Mouse (Mus musculus) neural tube, embryonic 11.5 days (tissue): ENCODE measurements around the gene Alk. TPM values are rescaled to one million over a fixed set of nuclear protein-coding genes. Genes with fewer than 3 reads are reported as not detected.

Experiments used
- ATAC-seq: fragments of 200-750 bp; cut with Nextera tagmentation; 2 replicates; pipeline ENCODE4 v1.8.0; 2017; ENCODE audit warnings: moderate number of reproducible peaks, mild to moderate bottlenecking, moderate TSS enrichment, moderate library complexity; ENCODE audit not compliant: insufficient read depth, low FRiP score, low TSS enrichment
- DNase-seq: peaks from one replicate; pipeline ENCODE4 v3.0.0-alpha.2; 2015; ENCODE audit warnings: low spot score
- H3K27ac ChIP-seq: fragments of 300-500 bp; sonication (generic); 2 replicates; pipeline ENCODE4 v1.5.1; 2014; ENCODE audit warnings: low read depth, mild to moderate bottlenecking, low read length
- H3K27me3 ChIP-seq: fragments of 300-500 bp; sonication (generic); 2 replicates; pipeline ENCODE4 v1.6.1; 2014; ENCODE audit warnings: mild to moderate bottlenecking, low read length, mixed read lengths; ENCODE audit not compliant: control insufficient read depth, insufficient read depth
- H3K36me3 ChIP-seq: fragments of 300-500 bp; sonication (generic); 2 replicates; pipeline ENCODE4 v1.6.1; 2014; ENCODE audit warnings: mild to moderate bottlenecking, low read length, moderate library complexity, mixed read lengths; ENCODE audit not compliant: control insufficient read depth, insufficient read depth
- H3K4me1 ChIP-seq: fragments of 300-500 bp; sonication (generic); 2 replicates; pipeline ENCODE4 v1.6.1; 2014; ENCODE audit warnings: low read length, mixed read lengths; ENCODE audit not compliant: control insufficient read depth, insufficient read depth
- H3K4me2 ChIP-seq: fragments of 300-500 bp; sonication (generic); 2 replicates; pipeline ENCODE4 v1.6.1; 2014; ENCODE audit warnings: low read depth, mild to moderate bottlenecking, moderate library complexity
- H3K4me3 ChIP-seq: fragments of 300-500 bp; sonication (generic); 2 replicates; pipeline ENCODE4 v1.5.1; 2014; ENCODE audit warnings: low read depth, low read length
- H3K9ac ChIP-seq: fragments of 300-500 bp; sonication (generic); 2 replicates; pipeline ENCODE4 v1.6.1; 2014; ENCODE audit warnings: mild to moderate bottlenecking, low read length
- H3K9me3 ChIP-seq: fragments of 300-500 bp; sonication (generic); 2 replicates; pipeline ENCODE4 v1.6.1; 2016; ENCODE audit warnings: low read length; ENCODE audit not compliant: control insufficient read depth
- WGBS: fragments of 180-500 bp; shearing (Covaris S2); extraction: QIAGEN DNeasy Blood & Tissue Kit; methylation state at CpG from one replicate; pipeline ENCODE4 v1.1.7; 2014; 5-methylcytosine and 5-hydroxymethylcytosine counted together
- polyA plus RNA-seq: library from polyadenylated mRNA; unstranded; fragments of >200 nt; fragmentation: Nextera tagmentation; extraction: Ambion mirVana; gene quantifications from 2 replicates; pipeline ENCODE4 v1.2.1, GENCODE M21; 2014

Alk gene
- polyA plus RNA-seq, 1 experiment from 2014 or later: 0.40 TPM

DNA sequence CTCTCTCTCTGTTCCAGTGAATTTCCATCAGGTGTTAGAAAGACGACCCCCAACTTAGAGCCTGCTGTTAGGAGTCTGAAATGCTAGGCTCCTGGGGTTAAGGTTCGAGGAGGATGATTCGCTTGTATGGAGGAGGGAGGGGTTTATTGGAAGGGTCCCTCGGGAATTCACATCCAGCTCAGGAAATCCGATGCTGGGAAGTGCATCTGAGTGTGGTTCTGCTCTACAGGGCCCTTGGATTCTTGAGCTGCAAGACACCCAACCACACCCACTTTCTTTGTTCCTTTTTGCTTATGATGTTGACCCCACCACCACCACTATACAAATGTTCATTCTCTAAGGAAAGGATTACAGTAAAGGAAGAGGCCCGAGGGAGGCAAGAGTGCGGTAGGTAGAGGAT is 81.4 kb downstream of the Alk start:
- no peaks in the 10 kb centered on the region for H3K36me3 ChIP-seq
- no peak overlapping the region for H3K9ac ChIP-seq
- no peak for DNase-seq
- no peaks in the 10 kb centered on the region for H3K4me1 ChIP-seq
- ATAC-seq: no peak
- no peaks in the 10 kb centered on the region for H3K27me3 ChIP-seq
- 52% methylated on average over 7 of the region's 7 CpGs for WGBS
- no peak overlapping the region for H3K27ac ChIP-seq
- no peak overlapping the region for H3K4me2 ChIP-seq
- H3K4me3 ChIP-seq: no peak overlapping the region
- H3K9me3 ChIP-seq: no peaks in the 10 kb centered on the region

DNA sequence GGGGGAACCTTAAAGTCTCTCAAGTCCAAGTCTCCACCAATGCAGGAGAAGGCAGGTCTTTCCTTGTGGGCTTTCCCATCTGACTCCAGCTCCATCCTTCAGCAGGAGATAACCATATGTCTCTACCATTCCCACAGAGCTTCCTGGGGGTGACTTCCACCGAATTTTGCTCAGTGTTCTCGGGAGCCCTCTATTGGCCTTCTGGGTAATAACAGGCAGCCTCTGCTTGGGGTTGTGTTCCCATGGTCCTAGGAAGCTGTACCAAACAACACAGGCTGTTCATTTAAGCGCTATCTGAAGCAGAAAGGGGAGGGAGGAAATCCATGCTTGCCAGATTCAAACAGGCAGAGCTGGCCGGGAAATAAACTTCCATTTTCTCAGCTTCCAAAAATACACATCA is 82.0 kb downstream of the Alk start:
- Histone ChIP-seq H3K36me3 (no peaks in the 10 kb centered on the region), H3K9me3 (no peaks in the 10 kb centered on the region), H3K4me2 (no peak overlapping the region), H3K9ac (no peak overlapping the region), H3K4me1 (no peaks in the 10 kb centered on the region), H3K27me3 (no peaks in the 10 kb centered on the region), H3K27ac (no peak overlapping the region), H3K4me3 (no peak overlapping the region)
- WGBS: 26% methylated on average over 4 of the region's 4 CpGs
- peak; percentile 65 for DNase-seq
- ATAC-seq: no peak

DNA sequence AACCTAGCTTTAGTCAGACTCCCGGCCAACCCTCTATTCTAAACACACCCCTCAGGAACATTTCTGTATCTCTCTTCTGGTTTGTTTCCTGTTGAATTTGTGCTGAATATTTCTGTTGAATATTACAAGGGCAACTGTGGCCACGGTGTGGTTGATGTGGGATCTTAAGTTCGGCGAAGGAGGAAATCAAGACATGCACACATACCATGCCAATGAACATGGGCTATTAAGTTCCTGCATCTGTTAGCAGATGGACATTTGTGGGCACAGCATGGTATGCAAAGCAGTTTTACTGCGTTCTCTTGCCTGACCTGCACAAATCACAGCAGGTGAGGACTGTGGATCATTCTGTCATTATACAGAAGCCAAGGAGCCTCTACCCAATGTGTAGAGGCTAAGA is 83.1 kb downstream of the Alk start:
- Histone ChIP-seq H3K9me3 (no peaks in the 10 kb centered on the region), H3K4me3 (no peak overlapping the region), H3K4me1 (no peaks in the 10 kb centered on the region), H3K4me2 (no peak overlapping the region), H3K27ac (no peak overlapping the region), H3K9ac (no peak overlapping the region), H3K36me3 (no peaks in the 10 kb centered on the region), H3K27me3 (no peaks in the 10 kb centered on the region)
- ATAC-seq (no peak), DNase-seq (no peak)
- 86% methylated on average over 5 of the region's 5 CpGs for WGBS

DNA sequence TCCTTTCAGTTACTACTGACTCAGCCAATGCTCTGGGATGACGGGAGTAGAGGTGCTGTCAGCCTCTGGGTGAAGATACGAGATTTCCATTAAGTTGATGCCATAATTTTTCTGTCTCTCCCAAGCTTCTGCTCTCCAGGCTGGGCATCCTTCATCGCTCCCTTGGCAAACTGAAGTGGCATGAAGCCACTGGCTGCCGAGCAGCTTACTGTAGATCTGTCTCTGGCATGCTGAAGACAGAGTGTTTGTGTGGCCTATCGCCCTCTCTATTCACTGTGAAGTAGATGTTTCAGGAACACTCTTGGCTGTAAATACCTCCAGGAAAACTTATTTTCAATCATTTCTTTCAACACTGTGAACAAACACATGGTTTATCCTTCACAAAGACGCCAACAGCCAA is 93.7 kb downstream of the Alk start:
- Histone ChIP-seq H3K4me3 (no peak overlapping the region), H3K27me3 (no peaks in the 10 kb centered on the region), H3K9ac (no peak overlapping the region), H3K4me1 (no peaks in the 10 kb centered on the region), H3K4me2 (no peak overlapping the region), H3K27ac (no peak overlapping the region), H3K36me3 (no peaks in the 10 kb centered on the region), H3K9me3 (no peaks in the 10 kb centered on the region)
- WGBS: 89% methylated on average over 6 of the region's 6 CpGs
- DNase-seq (no peak), ATAC-seq (no peak)

DNA sequence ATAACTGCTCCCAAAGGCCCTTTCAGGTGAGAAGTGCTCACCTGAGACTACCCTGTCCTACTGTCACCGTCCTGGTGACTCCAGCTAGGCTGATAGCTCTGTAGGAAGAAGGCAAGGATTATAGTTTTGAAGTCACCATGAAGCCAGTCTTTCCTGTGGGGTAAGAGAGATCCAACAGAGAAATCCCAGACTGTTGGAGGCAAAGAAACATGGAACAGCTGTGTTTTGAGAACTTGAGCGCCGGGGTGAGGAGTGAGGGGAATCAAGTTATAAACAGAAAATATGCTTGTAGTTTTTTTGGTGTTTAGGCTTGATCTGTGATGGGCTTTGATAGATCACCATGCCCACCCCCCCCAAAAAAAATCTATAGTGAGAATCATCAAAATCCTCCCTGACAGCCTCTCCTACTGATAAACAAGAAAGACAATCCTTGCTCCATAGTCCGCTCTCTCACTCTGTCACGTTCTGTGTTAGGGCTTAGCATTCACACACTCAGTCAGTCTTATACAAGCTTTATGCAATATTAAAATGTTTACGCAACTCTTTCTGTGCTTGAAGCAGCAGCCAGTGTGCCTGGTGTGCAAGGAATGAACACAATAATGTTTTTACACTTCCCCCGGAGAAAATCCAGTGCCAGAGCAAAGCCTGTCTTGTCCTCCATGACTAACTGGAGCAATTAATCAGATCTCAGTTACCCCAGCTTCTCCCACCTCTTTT is 95.6 kb downstream of the Alk start:
- Histone ChIP-seq H3K4me2 (no peak overlapping the region), H3K9me3 (no peaks in the 10 kb centered on the region), H3K36me3 (no peaks in the 10 kb centered on the region), H3K4me1 (no peaks in the 10 kb centered on the region), H3K9ac (no peak overlapping the region), H3K4me3 (no peak overlapping the region), H3K27ac (no peak overlapping the region), H3K27me3 (no peaks in the 10 kb centered on the region)
- 90% methylated on average over 7 of the region's 7 CpGs for WGBS
- no peak for DNase-seq
- no peak for ATAC-seq

DNA sequence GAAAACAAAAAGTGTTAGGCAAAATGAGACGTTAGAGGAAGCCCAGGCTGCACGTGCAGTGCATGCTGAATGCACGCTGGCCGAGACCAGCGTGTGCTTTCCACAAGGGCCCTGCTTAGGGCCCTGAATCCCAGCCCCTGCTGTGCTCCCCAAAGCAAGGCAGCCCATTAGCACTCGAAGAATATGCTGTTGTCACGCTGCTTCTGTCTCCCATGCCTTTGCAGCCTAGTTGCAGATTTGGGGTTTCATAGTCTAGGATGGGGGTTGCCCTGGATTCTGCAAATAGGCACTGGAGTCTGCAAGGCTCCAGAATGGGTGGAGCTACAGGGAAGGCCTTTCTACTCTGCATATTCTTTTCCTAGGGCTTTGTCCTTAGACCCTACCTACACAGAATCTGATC is 99.2 kb downstream of the Alk start:
- H3K27me3 ChIP-seq: no peaks in the 10 kb centered on the region
- H3K27ac ChIP-seq: no peak overlapping the region

DNA sequence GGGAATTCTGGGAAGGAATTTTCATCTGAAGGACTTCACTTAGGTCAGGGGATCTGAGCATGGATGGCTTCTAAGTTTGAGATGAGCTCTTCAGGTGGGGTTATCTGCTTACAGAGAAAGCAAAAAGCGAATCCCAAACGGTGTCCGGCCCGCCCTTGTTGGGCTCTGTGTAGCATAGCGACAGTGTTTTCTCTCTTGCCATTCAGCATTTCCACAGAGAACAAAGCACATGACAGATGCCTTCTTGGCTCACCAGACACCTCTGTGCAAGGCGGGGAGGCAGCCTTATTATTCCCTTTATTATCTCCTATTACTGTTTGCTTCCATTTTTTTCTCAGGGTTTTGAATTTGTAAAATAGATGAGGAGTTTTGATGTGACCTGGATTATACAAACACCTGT is 99.8 kb downstream of the Alk start:
- H3K36me3 ChIP-seq: no peaks in the 10 kb centered on the region
- no peak overlapping the region for H3K4me3 ChIP-seq
- no peak overlapping the region for H3K27ac ChIP-seq
- 69% methylated on average over 6 of the region's 6 CpGs for WGBS
- DNase-seq: no peak
- H3K9me3 ChIP-seq: no peaks in the 10 kb centered on the region
- H3K4me1 ChIP-seq: no peaks in the 10 kb centered on the region
- H3K27me3 ChIP-seq: no peaks in the 10 kb centered on the region
- no peak overlapping the region for H3K9ac ChIP-seq
- peak; percentile 68 for ATAC-seq
- H3K4me2 ChIP-seq: no peak overlapping the region

More for the DNA sequence above, 99.2 kb downstream of the Alk start:
- H3K4me3 ChIP-seq: no peak overlapping the region
- 54% methylated on average over 7 of the region's 7 CpGs for WGBS
- DNase-seq: peak; percentile 35
- no peaks in the 10 kb centered on the region for H3K36me3 ChIP-seq
- peak; percentile 67; the same call in 1 of the 2 replicates for ATAC-seq
- H3K4me1 ChIP-seq: no peaks in the 10 kb centered on the region
- no peaks in the 10 kb centered on the region for H3K9me3 ChIP-seq
- no peak overlapping the region for H3K4me2 ChIP-seq
- H3K9ac ChIP-seq: no peak overlapping the region

DNA sequence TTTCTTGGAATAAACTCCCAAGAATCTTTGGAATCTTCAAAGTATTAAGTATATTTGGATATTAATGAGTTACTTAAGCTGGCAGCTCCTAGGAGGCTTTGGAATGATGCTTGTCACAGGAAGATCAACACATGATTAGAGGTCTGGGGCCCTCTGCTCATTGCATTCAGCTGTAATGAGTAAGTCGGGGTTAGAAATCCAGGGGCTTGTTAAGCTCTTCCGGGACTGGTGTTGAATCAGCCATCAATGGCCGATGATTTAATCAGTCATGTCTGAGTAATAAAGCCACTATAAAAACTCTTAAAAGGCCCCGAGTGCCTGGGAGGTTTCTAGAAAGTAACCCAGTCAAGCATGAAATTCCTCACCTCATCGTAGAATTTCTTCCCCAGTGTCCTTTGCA is 109.0 kb downstream of the Alk start:
- Histone ChIP-seq H3K4me1 (no peaks in the 10 kb centered on the region), H3K4me2 (no peak overlapping the region), H3K9me3 (no peaks in the 10 kb centered on the region), H3K27ac (no peak overlapping the region), H3K4me3 (no peak overlapping the region), H3K9ac (no peak overlapping the region), H3K36me3 (no peaks in the 10 kb centered on the region), H3K27me3 (no peaks in the 10 kb centered on the region)
- WGBS: 81% methylated on average over 5 of the region's 5 CpGs
- ATAC-seq (no peak), DNase-seq (no peak)

DNA sequence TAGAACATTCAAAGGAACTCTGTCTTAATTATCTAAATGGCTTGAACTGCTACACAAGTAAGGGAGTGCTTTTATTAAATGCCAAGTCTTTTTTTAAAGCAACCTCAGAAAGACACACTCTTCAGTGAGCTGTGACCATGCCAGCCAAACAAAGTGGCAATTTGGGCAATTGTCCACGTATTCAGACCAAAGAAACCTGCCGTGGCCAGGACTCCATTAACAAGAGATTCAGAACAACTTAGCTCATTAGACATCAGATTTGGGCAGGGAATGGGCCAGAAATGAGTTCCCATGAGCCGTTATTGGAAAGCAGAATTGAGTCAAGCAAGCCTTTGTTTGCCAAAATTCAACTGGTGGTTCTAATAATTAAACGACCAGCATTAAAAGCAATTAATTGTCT is 118.8 kb downstream of the Alk start:
- H3K4me3 ChIP-seq: no peak overlapping the region
- no peaks in the 10 kb centered on the region for H3K4me1 ChIP-seq
- no peak overlapping the region for H3K27ac ChIP-seq
- ATAC-seq (no peak), DNase-seq (no peak)
- H3K36me3 ChIP-seq: no peaks in the 10 kb centered on the region
- no peak overlapping the region for H3K9ac ChIP-seq
- H3K27me3 ChIP-seq: no peaks in the 10 kb centered on the region
- no peaks in the 10 kb centered on the region for H3K9me3 ChIP-seq
- 88% methylated on average over 4 of the region's 4 CpGs for WGBS
- H3K4me2 ChIP-seq: no peak overlapping the region
